Mouse (Mus musculus): ENCODE measurements around the gene Spg11. TPM values are rescaled to one million over a fixed set of nuclear protein-coding genes. Genes with fewer than 3 reads are reported as not detected.

Spg11 gene
- 4.7 and 5.8 TPM in 2 replicates for polyA plus RNA-seq (2015; fragmentation: Nextera tagmentation; extraction: Ambion mirVana)

GRCm38 (mm10) chr2:122117961-122118958 is at the start of gene Spg11:
Gene Spg11 (minus strand): TSS chr2:122118386.
- Histone ChIP-seq H3K9me3 (replicated peaks) (no peaks in the 10 kb centered on the region), H3K4me1 (replicated peaks) (peaks cover 13% of the 10 kb centered on the region), H3K4me3 (peak within 1 kb of the TSS; percentile 99), H3K9ac (peak within 1 kb of the TSS; percentile 99), H3K27ac (peak within 1 kb of the TSS; percentile 99), H3K4me2 (peak within 1 kb of the TSS; percentile 71), H3K36me3 (peaks cover 13% of the 10 kb centered on the region), H3K27me3 (no peaks in the 10 kb centered on the region)
- peak; percentile 99 for ATAC-seq (replicated peaks; ENCODE audit: insufficient number of reproducible peaks, insufficient read depth, low FRiP score, low read depth)
- under 1% methylated on average over 47 of the region's 47 CpGs for WGBS

- H3K4me3 ChIP-seq: no peak overlapping the region
- no peak for ATAC-seq (replicated peaks; ENCODE audit: insufficient number of reproducible peaks, insufficient read depth, low FRiP score, low read depth)
Observed at GRCm38 (mm10) chr2:122164293-122164692, 46.1 kb upstream of the Spg11 start.

GRCm38 (mm10) chr2:122163430-122164195 is 45.4 kb upstream of the Spg11 start:
- no peak for ATAC-seq (replicated peaks; ENCODE audit: insufficient number of reproducible peaks, insufficient read depth, low FRiP score, low read depth)

More at GRCm38 (mm10) chr2:122164293-122164692, 46.1 kb upstream of the Spg11 start:
- Histone ChIP-seq H3K9ac (no peak overlapping the region), H3K27ac (no peak overlapping the region), H3K4me2 (no peak overlapping the region), H3K36me3 (no peaks in the 10 kb centered on the region), H3K27me3 (no peaks in the 10 kb centered on the region), H3K4me1 (replicated peaks) (peaks cover 14% of the 10 kb centered on the region), H3K9me3 (replicated peaks) (no peaks in the 10 kb centered on the region)
- WGBS: 71% methylated on average over 11 of the region's 11 CpGs

GRCm38 (mm10) chr2:122162529-122162928 is 44.3 kb upstream of the Spg11 start:
- no peak for ATAC-seq (replicated peaks; ENCODE audit: insufficient number of reproducible peaks, insufficient read depth, low FRiP score, low read depth)
- H3K27ac ChIP-seq: no peak overlapping the region
- no peaks in the 10 kb centered on the region for H3K27me3 ChIP-seq
- H3K4me3 ChIP-seq: no peak overlapping the region
- no peak overlapping the region for H3K4me2 ChIP-seq
- no peaks in the 10 kb centered on the region for H3K9me3 ChIP-seq (replicated peaks)
- no peak overlapping the region for H3K9ac ChIP-seq
- no peaks in the 10 kb centered on the region for H3K36me3 ChIP-seq
- WGBS: 80% methylated on average over 2 of the region's 2 CpGs
- H3K4me1 ChIP-seq (replicated peaks): peaks cover 25% of the 10 kb centered on the region

More at GRCm38 (mm10) chr2:122163430-122164195, 45.4 kb upstream of the Spg11 start:
- peaks cover 18% of the 10 kb centered on the region for H3K4me1 ChIP-seq (replicated peaks)
- WGBS: 67% methylated on average over 13 of the region's 13 CpGs
- no peaks in the 10 kb centered on the region for H3K9me3 ChIP-seq (replicated peaks)
- H3K27ac ChIP-seq: no peak overlapping the region
- H3K4me2 ChIP-seq: no peak overlapping the region
- H3K36me3 ChIP-seq: no peaks in the 10 kb centered on the region
- H3K27me3 ChIP-seq: no peaks in the 10 kb centered on the region
- no peak overlapping the region for H3K9ac ChIP-seq
- H3K4me3 ChIP-seq: no peak overlapping the region

- H3K9ac ChIP-seq: no peak overlapping the region
- H3K27me3 ChIP-seq: no peaks in the 10 kb centered on the region
- WGBS: 15% methylated on average over 4 of the region's 4 CpGs
- peak overlapping the region; percentile 57 for H3K27ac ChIP-seq
- H3K4me1 ChIP-seq (replicated peaks): peaks cover 25% of the 10 kb centered on the region
- no peaks in the 10 kb centered on the region for H3K9me3 ChIP-seq (replicated peaks)
- H3K36me3 ChIP-seq: no peaks in the 10 kb centered on the region
- no peak for ATAC-seq (replicated peaks; ENCODE audit: insufficient number of reproducible peaks, insufficient read depth, low FRiP score, low read depth)
- H3K4me2 ChIP-seq: peak overlapping the region; percentile 16; the same call in 1 of the 2 replicates
- no peak overlapping the region for H3K4me3 ChIP-seq
Observed at GRCm38 (mm10) chr2:122161542-122161941, 43.4 kb upstream of the Spg11 start.

GRCm38 (mm10) chr2:122160680-122161079 is 42.5 kb upstream of the Spg11 start, which contains the start of gene Trim69:
Gene Trim69 (plus strand): TSS chr2:122160700.
- H3K4me2 ChIP-seq: peak within 1 kb of the TSS; percentile 16; the same call in 1 of the 2 replicates
- no peak within 1 kb of the TSS for H3K4me3 ChIP-seq
- ATAC-seq (replicated peaks; ENCODE audit: insufficient number of reproducible peaks, insufficient read depth, low FRiP score, low read depth): peak; percentile 62

GRCm38 (mm10) chr2:122159667-122160066 is 41.5 kb upstream of the Spg11 start:
- H3K4me3 ChIP-seq: no peak overlapping the region
- no peak overlapping the region for H3K4me2 ChIP-seq
- ATAC-seq (replicated peaks; ENCODE audit: insufficient number of reproducible peaks, insufficient read depth, low FRiP score, low read depth): no peak
- H3K27ac ChIP-seq: no peak overlapping the region
- H3K36me3 ChIP-seq: no peaks in the 10 kb centered on the region
- H3K9ac ChIP-seq: no peak overlapping the region
- H3K4me1 ChIP-seq (replicated peaks): peaks cover 25% of the 10 kb centered on the region
- no peaks in the 10 kb centered on the region for H3K27me3 ChIP-seq
- WGBS: 79% methylated on average over 6 of the region's 6 CpGs
- no peaks in the 10 kb centered on the region for H3K9me3 ChIP-seq (replicated peaks)

More at GRCm38 (mm10) chr2:122160680-122161079, 42.5 kb upstream of the Spg11 start, which contains the start of gene Trim69:
- Histone ChIP-seq H3K27me3 (no peaks in the 10 kb centered on the region), H3K36me3 (no peaks in the 10 kb centered on the region), H3K4me1 (replicated peaks) (peaks cover 25% of the 10 kb centered on the region), H3K9ac (no peak within 1 kb of the TSS), H3K9me3 (replicated peaks) (no peaks in the 10 kb centered on the region), H3K27ac (peak within 1 kb of the TSS; percentile 57)
- WGBS: 38% methylated on average over 2 of the region's 2 CpGs

- no peaks in the 10 kb centered on the region for H3K36me3 ChIP-seq
- 19% methylated on average over 6 of the region's 6 CpGs for WGBS
- H3K9ac ChIP-seq: no peak overlapping the region
- no peak overlapping the region for H3K4me3 ChIP-seq
- H3K4me2 ChIP-seq: no peak overlapping the region
- peaks cover 22% of the 10 kb centered on the region for H3K4me1 ChIP-seq (replicated peaks)
- no peaks in the 10 kb centered on the region for H3K9me3 ChIP-seq (replicated peaks)
- H3K27me3 ChIP-seq: no peaks in the 10 kb centered on the region
- H3K27ac ChIP-seq: peak overlapping the region; percentile 39; the same call in 1 of the 2 replicates
- no peak for ATAC-seq (replicated peaks; ENCODE audit: insufficient number of reproducible peaks, insufficient read depth, low FRiP score, low read depth)
Observed at GRCm38 (mm10) chr2:122158362-122158802, 40.2 kb upstream of the Spg11 start.

GRCm38 (mm10) chr2:122157561-122157960 is 39.4 kb upstream of the Spg11 start:
- no peak overlapping the region for H3K4me2 ChIP-seq
- H3K27ac ChIP-seq: no peak overlapping the region
- H3K4me1 ChIP-seq (replicated peaks): peaks cover 22% of the 10 kb centered on the region
- H3K36me3 ChIP-seq: no peaks in the 10 kb centered on the region
- H3K27me3 ChIP-seq: no peaks in the 10 kb centered on the region
- H3K9me3 ChIP-seq (replicated peaks): no peaks in the 10 kb centered on the region
- H3K4me3 ChIP-seq: no peak overlapping the region
- no peak for ATAC-seq (replicated peaks; ENCODE audit: insufficient number of reproducible peaks, insufficient read depth, low FRiP score, low read depth)
- no peak overlapping the region for H3K9ac ChIP-seq

- H3K4me2 ChIP-seq: no peak overlapping the region
- H3K27me3 ChIP-seq: no peaks in the 10 kb centered on the region
- H3K4me3 ChIP-seq: no peak overlapping the region
- no peak overlapping the region for H3K27ac ChIP-seq
- ATAC-seq (replicated peaks; ENCODE audit: insufficient number of reproducible peaks, insufficient read depth, low FRiP score, low read depth): no peak
- H3K36me3 ChIP-seq: 0 out of 2 replicates have a peak, but pooled peaks cover 6% of the 10 kb centered on the region
- 78% methylated on average over 4 of the region's 4 CpGs for WGBS
- H3K4me1 ChIP-seq (replicated peaks): peaks cover 14% of the 10 kb centered on the region
- H3K9me3 ChIP-seq (replicated peaks): no peaks in the 10 kb centered on the region
- H3K9ac ChIP-seq: no peak overlapping the region
Observed at GRCm38 (mm10) chr2:122156051-122156700, 38.0 kb upstream of the Spg11 start.

All from heart, embryonic 15.5 days (tissue).